ENCODE assay signal across 9 mouse cellular contexts in genomic region chr11:83471766-83472165, GRCm38 (mm10). TPM values are rescaled to one million over a fixed set of nuclear protein-coding genes. Genes with fewer than 3 reads are reported as not detected.
A peak's percentile ranks its signal among the peaks of the same experiment; 100 is the strongest.
DNase-seq lines count a peak whose midpoint lies in the region; ATAC-seq and TF ChIP-seq lines count a peak whose summit lies in the region.
"Had no signal": no experiment of that assay in that cellular context is flagged by ENCODE, and none has a peak within 500 bp of the region (broad histone marks: within the 10 kb centered on the region; RNA-seq: fewer than 3 reads in every experiment).

No protein-coding gene starts in this region.

- peaks cover 4% of the 10 kb centered on the region for H3K9me3 ChIP-seq in heart, embryonic 16.5 days (replicated peaks; ENCODE audit: control insufficient read depth, low read length)
- H3K9me3 ChIP-seq in MEL (replicated peaks; ENCODE audit: insufficient read depth, low read length), result no peaks in the 10 kb centered on the region
- H3K9me3 ChIP-seq in hindbrain, embryonic 16.5 days (ENCODE audit: control insufficient read depth, low read length), result no peaks in the 10 kb centered on the region
- no peaks in the 10 kb centered on the region for H3K9me3 ChIP-seq in midbrain, embryonic 14.5 days (ENCODE audit: control insufficient read depth, low read length)

- TF ChIP-seq EP300 in MEL (IDR thresholded peaks at IDR 0.05; ENCODE audit: low read depth in 1 of 2, low read length in 2 of 2), result no peak

- no peak overlapping the region for H3K4me3 ChIP-seq in heart, embryonic 16.5 days (ENCODE audit: low read length)
- peak overlapping the region; percentile 50 to 69 for H3K4me3 ChIP-seq in MEL (ENCODE audit: control insufficient read depth in 1 of 2, insufficient read depth in 1 of 2, low read depth in 2 of 2, low read length in 2 of 2)
- H3K4me3 ChIP-seq in hindbrain, embryonic 16.5 days (ENCODE audit: low read length), result no peak overlapping the region
- 0 out of 2 replicates have a peak overlapping the region, but pooled peaks have one; percentile 91 for H3K4me3 ChIP-seq in midbrain, embryonic 14.5 days (replicated peaks; ENCODE audit: low read depth, low read length)

- no peak for TF ChIP-seq RAD21 in MEL (IDR thresholded peaks at IDR 0.05; ENCODE audit: low read depth, low read length)

- peaks cover 40% of the 10 kb centered on the region for H3K79me2 ChIP-seq in MEL (ENCODE audit: control insufficient read depth, insufficient read depth, low read length, poor library complexity)

- intact Hi-C loops in heart, postnatal 14 days (cut with DNase I), result loop anchor here (1.0 kb wide), 1 partner anchor 28 kb away; no protein-coding TSS in a partner anchor

- H3K4me1 ChIP-seq in heart, embryonic 16.5 days (ENCODE audit: control insufficient read depth, insufficient read depth, low read length), result peaks cover 31% of the 10 kb centered on the region
- H3K4me1 ChIP-seq in MEL (ENCODE audit: control insufficient read depth in 1 of 2, insufficient read depth in 2 of 2, low read length in 2 of 2), result peaks cover 18 to 20% of the 10 kb centered on the region in 2 experiments
- H3K4me1 ChIP-seq in hindbrain, embryonic 16.5 days (ENCODE audit: control insufficient read depth, insufficient read depth, low read depth, low read length), result peaks cover 20% of the 10 kb centered on the region
- peaks cover 19% of the 10 kb centered on the region for H3K4me1 ChIP-seq in midbrain, embryonic 14.5 days (ENCODE audit: control insufficient read depth, insufficient read depth, low read length)

- H3K9ac ChIP-seq in heart, embryonic 16.5 days (ENCODE audit: low read length), result no peak overlapping the region; the same call in 1 of the 2 replicates
- H3K9ac ChIP-seq in MEL (ENCODE audit: control insufficient read depth, low read depth, low read length, poor library complexity, severe bottlenecking), result peak overlapping the region; percentile 96
- H3K9ac ChIP-seq in hindbrain, embryonic 16.5 days (ENCODE audit: low read depth, low read length), result no peak overlapping the region
- H3K9ac ChIP-seq in midbrain, embryonic 14.5 days (replicated peaks; ENCODE audit: low read length), result no peak overlapping the region

- H3K27ac ChIP-seq in heart, embryonic 16.5 days (ENCODE audit: low read length), result no peak overlapping the region
- H3K27ac ChIP-seq in MEL (ENCODE audit: control insufficient read depth, low read depth, low read length), result peak overlapping the region; percentile 98
- no peak overlapping the region for H3K27ac ChIP-seq in hindbrain, embryonic 16.5 days (ENCODE audit: low read depth, low read length)
- H3K27ac ChIP-seq in midbrain, embryonic 14.5 days (replicated peaks; ENCODE audit: low read depth, low read length), result no peak overlapping the region

- H3K27me3 ChIP-seq in heart, embryonic 16.5 days (ENCODE audit: control insufficient read depth, insufficient read depth, low read length), result no peaks in the 10 kb centered on the region
- no peaks in the 10 kb centered on the region for H3K27me3 ChIP-seq in MEL (ENCODE audit: control insufficient read depth in 1 of 2, insufficient read depth in 2 of 2, low read length in 2 of 2)
- H3K27me3 ChIP-seq in hindbrain, embryonic 16.5 days (replicated peaks; ENCODE audit: control insufficient read depth, insufficient read depth, low read length), result no peaks in the 10 kb centered on the region; the same call in 1 of the 2 replicates
- no peaks in the 10 kb centered on the region for H3K27me3 ChIP-seq in midbrain, embryonic 14.5 days (ENCODE audit: control insufficient read depth, insufficient read depth, low read length)

- TF ChIP-seq CTCF in MEL (IDR thresholded peaks at IDR 0.05 in 2 of 3, conservative IDR thresholded peaks at IDR 0.05 in 1 of 3; ENCODE audit: control insufficient read depth in 1 of 3, insufficient read depth in 1 of 3, low read depth in 2 of 3, low read length in 3 of 3, poor library complexity in 1 of 3, severe bottlenecking in 1 of 3), result no peak

- no peak for DNase-seq in heart, postnatal 14 days
- DNase-seq in MEL (ENCODE audit: low read depth, low spot score), result peak; percentile 72
- no peak for DNase-seq in midbrain, embryonic 14.5 days
- DNase-seq in cerebellum, postnatal 14 days, result no peak
- no peak for DNase-seq in right cerebral cortex, postnatal 14 days
- no peak for DNase-seq in layer of hippocampus, adult 9-10 months (ENCODE audit: low spot score)

- H3K36me3 ChIP-seq in heart, embryonic 16.5 days (ENCODE audit: control insufficient read depth, insufficient read depth), result no peaks in the 10 kb centered on the region
- peaks cover 20 to 36% of the 10 kb centered on the region in 2 experiments for H3K36me3 ChIP-seq in MEL (ENCODE audit: control insufficient read depth in 1 of 2, insufficient read depth in 2 of 2, low read length in 2 of 2)
- H3K36me3 ChIP-seq in hindbrain, embryonic 16.5 days (ENCODE audit: control insufficient read depth, insufficient read depth, low read length), result 0 out of 2 replicates have a peak, but pooled peaks cover under 1% of the 10 kb centered on the region
- peaks cover 4% of the 10 kb centered on the region; the same call in 1 of the 2 replicates for H3K36me3 ChIP-seq in midbrain, embryonic 14.5 days (ENCODE audit: control insufficient read depth, insufficient read depth, low read length)

- 76% methylated on average over 2 of the region's 2 CpGs for WGBS in heart, embryonic 16.5 days
- 88% methylated on average over 2 of the region's 2 CpGs for WGBS in hindbrain, embryonic 16.5 days
- 91% methylated on average over 2 of the region's 2 CpGs for WGBS in midbrain, embryonic 14.5 days

- TF ChIP-seq POLR2A in MEL (IDR thresholded peaks at IDR 0.05; ENCODE audit: control insufficient read depth in 1 of 2, insufficient read depth in 1 of 2, low read depth in 1 of 2, low read length in 2 of 2, poor library complexity in 1 of 2), result no peak

- ATAC-seq in heart, embryonic 16.5 days (replicated peaks; ENCODE audit: extremely low read depth, insufficient read depth, low FRiP score), result no peak
- no peak for ATAC-seq in hindbrain, embryonic 16.5 days
- ATAC-seq in midbrain, embryonic 14.5 days (ENCODE audit: low FRiP score, low TSS enrichment), result no peak

- peak overlapping the region; percentile 67; the same call in 1 of the 2 replicates for H3K4me2 ChIP-seq in heart, embryonic 16.5 days (ENCODE audit: low read depth, low read length)
- H3K4me2 ChIP-seq in hindbrain, embryonic 16.5 days (ENCODE audit: low read length), result peak overlapping the region; percentile 74
- peak overlapping the region; percentile 61 for H3K4me2 ChIP-seq in midbrain, embryonic 14.5 days (ENCODE audit: low read length)

TF ChIP-seq in MEL, 35 proteins besides CTCF, POLR2A, EP300 and RAD21:
- no peak for TF ChIP-seq SMC3 (IDR thresholded peaks at IDR 0.05; ENCODE audit: low read depth, low read length)
- TF ChIP-seq MYC (IDR thresholded peaks at IDR 0.05; ENCODE audit: low read depth, low read length), result 0 out of 2 replicates have a peak, but pooled peaks have one; percentile 26

RNA-seq across cellular contexts. Expression of gene Taf15, which starts 1.1 kb away (rescaled TPM):
- polyA plus RNA-seq in heart, embryonic 16.5 days (2015; fragmentation: Nextera tagmentation; extraction: Ambion mirVana), result 8.3 and 9.5 TPM in 2 replicates
- total RNA-seq in heart, postnatal 14 days (2021), result 10 to 100 TPM; 37.8 to 38.5 TPM
- 31.8 and 51.2 TPM in 2 replicates for total RNA-seq in MEL (2012; rRNA removed)
- polyA plus RNA-seq in MEL (2012; ENCODE audit: insufficient read depth in 1 of 2, insufficient read length in 2 of 2, low read depth in 1 of 2, low replicate concordance in 2 of 2, missing spikeins in 1 of 2), result 100 to 1,000 TPM in 1 of 2 experiments, not detected in 1; 236 TPM
- 7.3 and 9.4 TPM in 2 replicates for polyA plus RNA-seq in hindbrain, embryonic 16.5 days (2015; fragmentation: Nextera tagmentation; extraction: Ambion mirVana)
- 13.7 and 17.0 TPM in 2 replicates for polyA plus RNA-seq in midbrain, embryonic 14.5 days (2014; fragmentation: Nextera tagmentation; extraction: Ambion mirVana)

RNA-seq across cellular contexts. Expression of gene Mmp28, which starts 8.9 kb away (rescaled TPM):
- 3.5 TPM in 2 replicates for polyA plus RNA-seq in heart, embryonic 16.5 days (2015; fragmentation: Nextera tagmentation; extraction: Ambion mirVana)
- 1 to 10 TPM; 7.6 to 9.6 TPM for total RNA-seq in heart, postnatal 14 days (2021)
- not detected in 2 replicates for total RNA-seq in MEL (2012; rRNA removed)
- polyA plus RNA-seq in MEL (2012; ENCODE audit: insufficient read depth in 1 of 2, insufficient read length in 2 of 2, low read depth in 1 of 2, low replicate concordance in 2 of 2, missing spikeins in 1 of 2), result under 1 TPM in 1 of 2 experiments, not detected in 1; 0.03 TPM
- polyA plus RNA-seq in hindbrain, embryonic 16.5 days (2015; fragmentation: Nextera tagmentation; extraction: Ambion mirVana), result 3.2 and 3.4 TPM in 2 replicates
- 1.6 and 2.7 TPM in 2 replicates for polyA plus RNA-seq in midbrain, embryonic 14.5 days (2014; fragmentation: Nextera tagmentation; extraction: Ambion mirVana)

RNA-seq across cellular contexts. Expression of gene 1700020L24Rik, which starts 34.3 kb away (rescaled TPM):
- 1.4 and 1.5 TPM in 2 replicates for polyA plus RNA-seq in heart, embryonic 16.5 days (2015; fragmentation: Nextera tagmentation; extraction: Ambion mirVana)
- not detected for total RNA-seq in heart, postnatal 14 days (2021)
- total RNA-seq in MEL (2012; rRNA removed), result not detected in 2 replicates
- under 1 TPM in 1 of 2 experiments, not detected in 1; 0.60 TPM for polyA plus RNA-seq in MEL (2012; ENCODE audit: insufficient read depth in 1 of 2, insufficient read length in 2 of 2, low read depth in 1 of 2, low replicate concordance in 2 of 2, missing spikeins in 1 of 2)
- polyA plus RNA-seq in hindbrain, embryonic 16.5 days (2015; fragmentation: Nextera tagmentation; extraction: Ambion mirVana), result 0.50 and 0.56 TPM in 2 replicates
- polyA plus RNA-seq in midbrain, embryonic 14.5 days (2014; fragmentation: Nextera tagmentation; extraction: Ambion mirVana), result 0.69 and 1.2 TPM in 2 replicates

RNA-seq across cellular contexts. Expression of gene Gas2l2, which starts 42.5 kb away (rescaled TPM):
- 0.11 and 0.12 TPM in 2 replicates for polyA plus RNA-seq in heart, embryonic 16.5 days (2015; fragmentation: Nextera tagmentation; extraction: Ambion mirVana)
- total RNA-seq in heart, postnatal 14 days (2021), result under 1 TPM in 1 of 2 experiments, not detected in 1; 0.24 TPM
- not detected in 2 replicates for total RNA-seq in MEL (2012; rRNA removed)
- polyA plus RNA-seq in MEL (2012; ENCODE audit: insufficient read depth in 1 of 2, insufficient read length in 2 of 2, low read depth in 1 of 2, low replicate concordance in 2 of 2, missing spikeins in 1 of 2), result not detected
- 0.92 and 1.2 TPM in 2 replicates for polyA plus RNA-seq in hindbrain, embryonic 16.5 days (2015; fragmentation: Nextera tagmentation; extraction: Ambion mirVana)
- 0.11 and 0.18 TPM in 2 replicates for polyA plus RNA-seq in midbrain, embryonic 14.5 days (2014; fragmentation: Nextera tagmentation; extraction: Ambion mirVana)
- total RNA-seq: hematopoietic stem cell, adult 5-6 weeks had no signal

RNA-seq across cellular contexts. Expression of gene Heatr9, which starts 50.2 kb away (rescaled TPM):
- polyA plus RNA-seq in heart, embryonic 16.5 days (2015; fragmentation: Nextera tagmentation; extraction: Ambion mirVana), result 0.07 TPM in 1 of 2 replicates, not detected in the other
- total RNA-seq in heart, postnatal 14 days (2021), result not detected
- not detected in 2 replicates for total RNA-seq in MEL (2012; rRNA removed)
- polyA plus RNA-seq in MEL (2012; ENCODE audit: insufficient read depth in 1 of 2, insufficient read length in 2 of 2, low read depth in 1 of 2, low replicate concordance in 2 of 2, missing spikeins in 1 of 2), result not detected
- polyA plus RNA-seq in hindbrain, embryonic 16.5 days (2015; fragmentation: Nextera tagmentation; extraction: Ambion mirVana), result not detected in 2 replicates
- polyA plus RNA-seq in midbrain, embryonic 14.5 days (2014; fragmentation: Nextera tagmentation; extraction: Ambion mirVana), result not detected in 2 replicates
- total RNA-seq: hematopoietic stem cell, adult 5-6 weeks had no signal

Comparison
In these comparisons a context has a peak if more than half of its experiments do, and no peak if none do; other contexts are left out.
1. H3K4me3 ChIP-seq: peak in MEL (2 of 2) and midbrain, embryonic 14.5 days (single experiment); none in heart, embryonic 16.5 days (single experiment) and hindbrain, embryonic 16.5 days (single experiment).
2. Peak in every context shown above with its lines, with median percentiles within 50 percentile points of each other: H3K4me2 ChIP-seq.